Mouse (Mus musculus): ENCODE results near the gene Znrf1. TPM values are rescaled to one million over a fixed set of nuclear protein-coding genes. Genes with fewer than 3 reads are reported as not detected.

The Znrf1 gene
- total and polyA plus RNA-seq, 2 experiments from 2014 or later, result 96.5 to 234 TPM

DNA sequence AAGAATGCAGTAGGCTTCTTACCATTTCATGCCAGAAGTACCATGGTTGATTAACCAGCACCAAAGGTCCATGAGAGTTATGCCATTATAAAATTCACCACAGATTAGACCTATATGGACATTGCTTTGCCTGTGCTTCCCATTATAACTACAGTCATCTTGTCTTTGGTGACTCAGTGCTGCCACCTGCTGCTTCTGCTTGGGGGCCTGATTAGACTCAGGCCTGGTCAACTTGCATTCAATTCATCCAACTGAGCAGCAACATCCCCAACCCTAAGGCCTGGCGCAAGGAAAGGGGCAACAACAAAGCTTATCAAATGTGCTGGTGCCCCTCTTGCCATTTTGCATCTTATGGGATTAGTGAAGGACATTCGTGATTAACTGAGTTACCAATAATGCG, 126.6 kb downstream of the Znrf1 start:
- H3K4me2 ChIP-seq (ENCODE audit: low read depth, low read length, poor library complexity, severe bottlenecking), result no peak overlapping the region
- ATAC-seq (ENCODE audit: low FRiP score) (no peak), DNase-seq (ENCODE audit: low spot score) (peak; percentile 47)
- H3K36me3 ChIP-seq (ENCODE audit: insufficient read depth, low read length), result peaks cover 16% of the 10 kb centered on the region
- peak; percentile 87 for TF ChIP-seq CTCF (IDR thresholded peaks at IDR 0.05)
- H3K9ac ChIP-seq (replicated peaks; ENCODE audit: low read length, poor library complexity, severe bottlenecking), result no peak overlapping the region
- no peak overlapping the region for H3K4me3 ChIP-seq (ENCODE audit: low read depth, low read length)
- H3K27ac ChIP-seq (ENCODE audit: low read depth, low read length), result no peak overlapping the region
- no peaks in the 10 kb centered on the region for H3K27me3 ChIP-seq (ENCODE audit: insufficient read depth, low read length)
- H3K4me1 ChIP-seq (ENCODE audit: insufficient read depth, low read length), result no peaks in the 10 kb centered on the region
- WGBS, result 88% methylated on average over 3 of the region's 3 CpGs
- no peaks in the 10 kb centered on the region for H3K9me3 ChIP-seq (ENCODE audit: low read length)

DNA sequence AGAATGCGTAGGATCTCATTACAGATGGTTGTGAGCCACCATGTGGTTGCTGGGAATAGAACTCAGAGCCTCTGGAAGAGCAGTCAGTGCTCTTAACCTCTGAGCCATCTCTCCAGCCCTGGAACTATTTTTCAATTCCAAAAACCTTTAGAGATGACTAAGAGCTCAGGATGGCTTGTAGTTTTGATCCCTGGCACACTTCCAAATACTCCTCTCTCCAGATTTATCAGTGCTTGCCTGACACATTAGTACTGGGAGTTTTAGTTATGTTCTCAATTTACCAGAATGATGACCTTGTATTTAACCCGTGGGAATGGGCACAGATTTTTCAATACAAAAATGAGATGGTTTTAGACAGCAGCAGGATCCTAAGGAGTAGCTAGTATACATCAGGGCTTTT, 130.9 kb downstream of the Znrf1 start:
- WGBS, result 98% methylated on average over 2 of the region's 2 CpGs
- H3K36me3 ChIP-seq (ENCODE audit: insufficient read depth, low read length), result peaks cover 31% of the 10 kb centered on the region
- H3K4me3 ChIP-seq (ENCODE audit: low read depth, low read length), result no peak overlapping the region
- H3K4me2 ChIP-seq (ENCODE audit: low read depth, low read length, poor library complexity, severe bottlenecking), result no peak overlapping the region
- no peaks in the 10 kb centered on the region for H3K27me3 ChIP-seq (ENCODE audit: insufficient read depth, low read length)
- TF ChIP-seq CTCF (IDR thresholded peaks at IDR 0.05), result no peak
- DNase-seq (ENCODE audit: low spot score), result no peak
- no peaks in the 10 kb centered on the region for H3K9me3 ChIP-seq (ENCODE audit: low read length)
- no peak overlapping the region for H3K27ac ChIP-seq (ENCODE audit: low read depth, low read length)
- no peaks in the 10 kb centered on the region for H3K4me1 ChIP-seq (ENCODE audit: insufficient read depth, low read length)
- ATAC-seq (ENCODE audit: low FRiP score), result no peak
- no peak overlapping the region for H3K9ac ChIP-seq (replicated peaks; ENCODE audit: low read length, poor library complexity, severe bottlenecking)

Other genes with a start within 250 kb of the Znrf1 start
- gene Rfwd3, start 235.9 kb upstream of the Znrf1 start, total RNA-seq (2014; rRNA removed), result 17.2 and 19.2 TPM in 2 replicates
- 10.3 and 10.5 TPM in 2 replicates for gene Rfwd3, start 235.9 kb upstream of the Znrf1 start, polyA plus RNA-seq (2015; fragmentation: Nextera tagmentation; extraction: Ambion mirVana)
- not detected in 2 replicates for gene Mlkl, start 197.9 kb upstream of the Znrf1 start, total RNA-seq (2014; rRNA removed)
- gene Mlkl, start 197.9 kb upstream of the Znrf1 start, polyA plus RNA-seq (2015; fragmentation: Nextera tagmentation; extraction: Ambion mirVana), result 0.43 and 0.56 TPM in 2 replicates
- 0.42 and 1.8 TPM in 2 replicates for gene Fa2h, start 142.3 kb upstream of the Znrf1 start, total RNA-seq (2014; rRNA removed)
- gene Fa2h, start 142.3 kb upstream of the Znrf1 start, polyA plus RNA-seq (2015; fragmentation: Nextera tagmentation; extraction: Ambion mirVana), result 0.79 and 0.81 TPM in 2 replicates
- gene Wdr59, start 14.0 kb upstream of the Znrf1 start, total RNA-seq (2014; rRNA removed), result 11.6 and 17.1 TPM in 2 replicates
- 5.6 and 6.6 TPM in 2 replicates for gene Wdr59, start 14.0 kb upstream of the Znrf1 start, polyA plus RNA-seq (2015; fragmentation: Nextera tagmentation; extraction: Ambion mirVana)
- gene Ldhd, start 94.3 kb downstream of the Znrf1 start, total RNA-seq (2014; rRNA removed), result 1.5 and 3.3 TPM in 2 replicates
- 2.0 and 2.8 TPM in 2 replicates for gene Ldhd, start 94.3 kb downstream of the Znrf1 start, polyA plus RNA-seq (2015; fragmentation: Nextera tagmentation; extraction: Ambion mirVana)
- 18.1 and 22.2 TPM in 2 replicates for gene Zfp1, start 107.3 kb downstream of the Znrf1 start, total RNA-seq (2014; rRNA removed)
- 22.7 and 23.3 TPM in 2 replicates for gene Zfp1, start 107.3 kb downstream of the Znrf1 start, polyA plus RNA-seq (2015; fragmentation: Nextera tagmentation; extraction: Ambion mirVana)
- gene Ctrb1, start 154.9 kb downstream of the Znrf1 start, total RNA-seq (2014; rRNA removed), result not detected in 2 replicates
- not detected in 2 replicates for gene Ctrb1, start 154.9 kb downstream of the Znrf1 start, polyA plus RNA-seq (2015; fragmentation: Nextera tagmentation; extraction: Ambion mirVana)
- 62.3 and 72.8 TPM in 2 replicates for gene Bcar1, start 207.7 kb downstream of the Znrf1 start, total RNA-seq (2014; rRNA removed)
- 38.3 and 44.3 TPM in 2 replicates for gene Bcar1, start 207.7 kb downstream of the Znrf1 start, polyA plus RNA-seq (2015; fragmentation: Nextera tagmentation; extraction: Ambion mirVana)